Mouse (Mus musculus): ENCODE results near the gene Prune1. TPM values are rescaled to one million over a fixed set of nuclear protein-coding genes. Genes with fewer than 3 reads are reported as not detected.

Prune1 gene
- polyA plus RNA-seq (2015; fragmentation: Nextera tagmentation; extraction: Ambion mirVana): 77.6 and 79.9 TPM in 2 replicates

- ATAC-seq: peak; percentile 92
- H3K4me2 ChIP-seq (ENCODE audit: low read length): peak within 1 kb of the TSS; percentile 91
Measured at GRCm38 (mm10) chr3:95281216-95282126, at the start of gene Prune1, which contains the start of gene Mindy1. Gene Prune1, minus strand, starts transcription at chr3:95282076. Gene Mindy1, plus strand, starts transcription at chr3:95281345.

GRCm38 (mm10) chr3:95331528-95331927 lies 49.7 kb upstream of the Prune1 start:
- 88% methylated on average over 1 of the region's 1 CpGs for WGBS
- H3K4me3 ChIP-seq (ENCODE audit: low read length): no peak overlapping the region
- peaks cover 51% of the 10 kb centered on the region for H3K36me3 ChIP-seq (ENCODE audit: control insufficient read depth, insufficient read depth, low read length)

More at GRCm38 (mm10) chr3:95281216-95282126, at the start of gene Prune1, which contains the start of gene Mindy1:
- Histone ChIP-seq H3K4me1 (ENCODE audit: control insufficient read depth, insufficient read depth, low read depth, low read length) (peaks cover 18% of the 10 kb centered on the region), H3K27me3 (replicated peaks; ENCODE audit: control insufficient read depth, insufficient read depth, low read length) (no peaks in the 10 kb centered on the region), H3K9ac (ENCODE audit: low read depth, low read length) (peak within 1 kb of the TSS; percentile 91), H3K4me3 (ENCODE audit: low read length) (peak within 1 kb of the TSS; percentile 54), H3K9me3 (ENCODE audit: control insufficient read depth, low read length) (no peaks in the 10 kb centered on the region), H3K27ac (ENCODE audit: low read depth, low read length) (peak within 1 kb of the TSS; percentile 95), H3K36me3 (ENCODE audit: control insufficient read depth, insufficient read depth, low read length) (0 out of 2 replicates have a peak, but pooled peaks cover 2% of the 10 kb centered on the region)
- under 1% methylated on average over 53 of the region's 53 CpGs for WGBS

DNA sequence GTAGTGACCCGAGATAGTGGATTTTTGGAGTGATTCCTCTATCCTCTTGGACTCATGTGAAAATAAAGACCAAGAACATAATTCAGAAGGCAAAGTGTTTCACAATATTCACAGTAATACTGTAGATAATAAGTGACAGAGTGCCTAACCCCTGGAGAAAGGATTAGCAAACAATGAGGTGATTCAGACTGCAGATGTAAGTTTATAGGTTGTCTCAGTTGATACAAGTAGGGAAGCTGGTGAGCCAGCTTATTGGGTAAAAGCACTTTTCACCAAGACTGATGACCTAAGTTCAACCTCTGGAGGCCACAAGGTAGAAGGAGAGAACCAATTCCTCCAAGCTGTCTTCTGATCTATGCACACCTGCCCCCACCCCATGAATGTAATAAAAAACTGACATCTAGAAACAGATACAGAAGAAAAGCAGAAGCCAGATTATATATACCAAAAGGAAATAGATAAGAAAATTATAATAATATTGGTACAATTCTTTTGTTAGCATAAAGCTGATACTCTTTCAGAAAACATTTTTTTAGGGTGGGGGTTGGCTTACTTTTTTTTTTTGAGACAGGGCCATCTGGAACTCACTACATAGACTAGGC lies 47.0 kb upstream of the Prune1 start:
- H3K9me3 ChIP-seq (ENCODE audit: control insufficient read depth, low read length): no peaks in the 10 kb centered on the region
- no peaks in the 10 kb centered on the region for H3K4me1 ChIP-seq (ENCODE audit: control insufficient read depth, insufficient read depth, low read depth, low read length)
- no peaks in the 10 kb centered on the region for H3K27me3 ChIP-seq (replicated peaks; ENCODE audit: control insufficient read depth, insufficient read depth, low read length)
- H3K36me3 ChIP-seq (ENCODE audit: control insufficient read depth, insufficient read depth, low read length): peaks cover 55% of the 10 kb centered on the region
- H3K9ac ChIP-seq (ENCODE audit: low read depth, low read length): no peak overlapping the region
- 98% methylated on average over 1 of the region's 1 CpGs for WGBS
- H3K27ac ChIP-seq (ENCODE audit: low read depth, low read length): no peak overlapping the region
- H3K4me3 ChIP-seq (ENCODE audit: low read length): no peak overlapping the region
- no peak for ATAC-seq
- H3K4me2 ChIP-seq (ENCODE audit: low read length): no peak overlapping the region

More at GRCm38 (mm10) chr3:95331528-95331927, 49.7 kb upstream of the Prune1 start:
- no peaks in the 10 kb centered on the region for H3K27me3 ChIP-seq (replicated peaks; ENCODE audit: control insufficient read depth, insufficient read depth, low read length)
- no peak overlapping the region for H3K27ac ChIP-seq (ENCODE audit: low read depth, low read length)
- no peaks in the 10 kb centered on the region for H3K9me3 ChIP-seq (ENCODE audit: control insufficient read depth, low read length)
- no peak overlapping the region for H3K9ac ChIP-seq (ENCODE audit: low read depth, low read length)
- no peak for ATAC-seq
- no peak overlapping the region for H3K4me2 ChIP-seq (ENCODE audit: low read length)
- H3K4me1 ChIP-seq (ENCODE audit: control insufficient read depth, insufficient read depth, low read depth, low read length): no peaks in the 10 kb centered on the region

DNA sequence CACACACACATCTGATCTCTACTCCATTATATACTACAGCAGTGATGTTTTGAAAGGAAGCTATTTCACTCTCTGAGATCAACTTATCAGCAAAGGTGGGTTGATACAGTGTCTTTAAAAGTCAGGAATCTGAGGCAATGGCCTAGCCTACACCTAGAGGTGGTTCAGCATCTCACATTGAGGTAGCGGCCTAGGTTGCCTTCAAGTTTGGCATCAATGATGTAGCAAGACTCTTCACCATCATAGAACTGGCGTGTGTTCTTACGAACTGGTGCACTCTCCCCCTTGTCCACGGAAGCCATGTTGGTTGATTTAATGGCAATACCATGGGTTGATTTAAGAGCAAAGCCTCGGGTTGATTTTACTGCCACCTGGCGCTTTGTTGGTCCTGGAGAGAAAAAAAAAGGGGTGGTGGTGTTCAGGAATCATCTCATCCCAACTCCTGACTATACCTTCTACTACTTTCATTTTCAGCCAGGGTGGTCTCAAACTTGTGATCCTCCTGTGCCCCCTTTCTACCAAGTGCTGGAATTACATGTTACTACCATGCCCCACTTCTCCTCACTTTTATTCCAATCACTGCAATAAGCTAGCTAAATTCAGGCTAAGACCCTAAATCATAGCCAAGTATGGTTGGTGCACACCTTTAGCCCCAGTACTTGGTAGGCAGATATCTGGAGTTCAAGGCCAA lies 42.7 kb upstream of the Prune1 start:
- no peak overlapping the region for H3K9ac ChIP-seq (ENCODE audit: low read depth, low read length)
- no peaks in the 10 kb centered on the region for H3K9me3 ChIP-seq (ENCODE audit: control insufficient read depth, low read length)
- H3K36me3 ChIP-seq (ENCODE audit: control insufficient read depth, insufficient read depth, low read length): peaks cover 58% of the 10 kb centered on the region
- no peak overlapping the region for H3K4me3 ChIP-seq (ENCODE audit: low read length)
- H3K27ac ChIP-seq (ENCODE audit: low read depth, low read length): no peak overlapping the region
- no peak overlapping the region for H3K4me2 ChIP-seq (ENCODE audit: low read length)
- no peak for ATAC-seq
- H3K4me1 ChIP-seq (ENCODE audit: control insufficient read depth, insufficient read depth, low read depth, low read length): no peaks in the 10 kb centered on the region
- 92% methylated on average over 6 of the region's 6 CpGs for WGBS
- H3K27me3 ChIP-seq (replicated peaks; ENCODE audit: control insufficient read depth, insufficient read depth, low read length): no peaks in the 10 kb centered on the region

DNA sequence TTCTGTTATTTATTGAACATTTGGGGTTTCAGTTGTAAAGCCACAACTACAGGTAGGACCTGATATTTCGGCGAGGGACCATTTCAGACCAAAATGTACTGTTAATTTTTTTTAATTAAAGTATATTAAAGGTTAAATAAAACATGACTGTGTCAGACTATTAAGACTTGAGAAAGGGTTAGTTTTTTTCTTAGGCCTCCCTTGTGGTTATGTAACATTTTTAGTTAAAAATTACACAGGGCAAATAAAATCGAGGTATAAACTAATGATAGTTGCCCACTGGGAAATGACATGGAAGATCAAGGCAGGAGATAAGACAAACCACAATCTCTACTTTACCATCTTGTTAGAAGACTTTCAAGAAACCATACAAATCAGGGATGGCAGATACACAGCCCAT lies 41.6 kb upstream of the Prune1 start:
- H3K27ac ChIP-seq (ENCODE audit: low read depth, low read length): no peak overlapping the region
- no peaks in the 10 kb centered on the region for H3K9me3 ChIP-seq (ENCODE audit: control insufficient read depth, low read length)
- ATAC-seq: no peak
- no peak overlapping the region for H3K4me3 ChIP-seq (ENCODE audit: low read length)
- peaks cover 57% of the 10 kb centered on the region for H3K36me3 ChIP-seq (ENCODE audit: control insufficient read depth, insufficient read depth, low read length)
- 91% methylated on average over 3 of the region's 3 CpGs for WGBS
- H3K27me3 ChIP-seq (replicated peaks; ENCODE audit: control insufficient read depth, insufficient read depth, low read length): no peaks in the 10 kb centered on the region
- H3K9ac ChIP-seq (ENCODE audit: low read depth, low read length): no peak overlapping the region
- no peak overlapping the region for H3K4me2 ChIP-seq (ENCODE audit: low read length)
- peaks cover 3% of the 10 kb centered on the region; the same call in 1 of the 2 replicates for H3K4me1 ChIP-seq (ENCODE audit: control insufficient read depth, insufficient read depth, low read depth, low read length)

DNA sequence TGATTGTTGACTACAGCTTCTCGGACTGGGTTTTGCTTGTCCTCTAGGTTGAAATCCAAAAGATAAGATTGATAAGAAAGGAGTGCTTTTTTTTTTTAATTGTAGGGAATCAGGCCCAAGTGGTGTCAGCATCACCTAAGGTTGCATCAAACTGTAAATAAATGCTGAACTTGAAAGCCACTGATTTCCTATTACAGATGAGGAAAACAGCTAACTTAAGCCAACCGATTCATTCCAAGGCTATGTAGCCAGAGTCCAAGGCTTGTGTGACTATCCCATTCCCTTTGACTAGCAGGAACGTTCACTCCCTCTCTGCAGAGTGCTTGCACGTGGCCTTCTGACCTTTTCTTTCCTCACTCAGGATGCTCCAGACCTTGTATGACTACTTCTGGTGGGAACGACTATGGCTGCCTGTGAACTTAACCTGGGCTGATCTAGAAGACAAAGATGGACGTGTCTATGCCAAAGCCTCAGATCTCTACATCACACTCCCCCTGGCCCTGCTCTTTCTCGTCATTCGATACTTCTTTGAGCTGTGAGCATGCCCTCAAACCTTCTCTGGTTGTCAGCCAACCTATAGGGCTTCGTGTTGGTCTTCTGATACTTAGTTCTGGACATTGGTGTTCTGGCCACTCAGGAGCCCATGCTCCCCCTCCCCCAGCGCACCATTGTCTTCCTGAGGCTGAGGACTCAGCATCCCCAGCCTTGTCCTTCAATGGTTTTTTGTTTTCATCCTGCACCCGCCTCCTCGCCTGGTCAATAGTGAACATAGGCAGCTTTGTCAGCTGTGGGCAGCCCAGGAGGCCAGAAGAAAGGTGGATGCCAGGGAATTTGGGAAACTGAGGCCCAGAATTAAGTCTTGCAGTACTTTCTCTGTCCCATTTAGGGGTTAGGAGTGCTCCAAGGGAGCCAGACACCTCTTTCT lies 38.1 kb upstream of the Prune1 start:
- no peak overlapping the region for H3K27ac ChIP-seq (ENCODE audit: low read depth, low read length)
- H3K9ac ChIP-seq (ENCODE audit: low read depth, low read length): no peak overlapping the region
- no peak overlapping the region for H3K4me3 ChIP-seq (ENCODE audit: low read length)
- no peaks in the 10 kb centered on the region for H3K27me3 ChIP-seq (replicated peaks; ENCODE audit: control insufficient read depth, insufficient read depth, low read length)
- peaks cover 33% of the 10 kb centered on the region for H3K36me3 ChIP-seq (ENCODE audit: control insufficient read depth, insufficient read depth, low read length)
- H3K9me3 ChIP-seq (ENCODE audit: control insufficient read depth, low read length): no peaks in the 10 kb centered on the region
- no peak for ATAC-seq
- H3K4me2 ChIP-seq (ENCODE audit: low read length): no peak overlapping the region
- 72% methylated on average over 12 of the region's 12 CpGs for WGBS
- peaks cover 20% of the 10 kb centered on the region for H3K4me1 ChIP-seq (ENCODE audit: control insufficient read depth, insufficient read depth, low read depth, low read length)

- no peaks in the 10 kb centered on the region for H3K9me3 ChIP-seq (ENCODE audit: control insufficient read depth, low read length)
- no peaks in the 10 kb centered on the region for H3K27me3 ChIP-seq (replicated peaks; ENCODE audit: control insufficient read depth, insufficient read depth, low read length)
- no peak overlapping the region for H3K4me3 ChIP-seq (ENCODE audit: low read length)
- no peak overlapping the region for H3K4me2 ChIP-seq (ENCODE audit: low read length)
- H3K36me3 ChIP-seq (ENCODE audit: control insufficient read depth, insufficient read depth, low read length): peaks cover 25% of the 10 kb centered on the region
- peaks cover 20% of the 10 kb centered on the region for H3K4me1 ChIP-seq (ENCODE audit: control insufficient read depth, insufficient read depth, low read depth, low read length)
- H3K9ac ChIP-seq (ENCODE audit: low read depth, low read length): no peak overlapping the region
- ATAC-seq: no peak
- WGBS: 61% methylated on average over 2 of the region's 2 CpGs
- no peak overlapping the region for H3K27ac ChIP-seq (ENCODE audit: low read depth, low read length)
Measured at GRCm38 (mm10) chr3:95319110-95319509, 37.2 kb upstream of the Prune1 start.

DNA sequence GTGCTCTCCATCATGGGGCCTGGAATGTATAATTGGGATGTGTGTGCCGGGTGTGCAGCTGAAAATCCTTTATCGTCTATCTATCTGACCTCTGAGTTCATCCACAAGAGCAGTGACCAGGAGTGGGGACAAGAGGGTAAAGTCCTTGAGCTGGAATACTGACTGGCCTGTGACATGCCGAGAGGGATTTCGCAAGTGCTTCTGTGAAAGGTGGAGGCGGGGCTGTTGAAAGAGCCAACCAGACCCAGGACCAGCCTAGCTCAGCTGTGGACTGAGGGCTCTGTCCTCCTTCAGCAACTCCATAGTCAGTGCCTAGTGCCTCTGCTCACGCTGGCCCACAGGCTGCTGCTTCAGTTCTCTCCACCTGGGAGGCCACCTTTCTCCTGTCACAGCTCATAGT lies 36.7 kb upstream of the Prune1 start:
- 0 out of 2 replicates have a peak overlapping the region, but pooled peaks have one; percentile 6 for H3K9ac ChIP-seq (ENCODE audit: low read depth, low read length)
- peaks cover 20% of the 10 kb centered on the region for H3K36me3 ChIP-seq (ENCODE audit: control insufficient read depth, insufficient read depth, low read length)
- no peak overlapping the region for H3K4me2 ChIP-seq (ENCODE audit: low read length)
- 49% methylated on average over 6 of the region's 6 CpGs for WGBS
- ATAC-seq: no peak
- H3K27ac ChIP-seq (ENCODE audit: low read depth, low read length): no peak overlapping the region
- peaks cover 20% of the 10 kb centered on the region for H3K4me1 ChIP-seq (ENCODE audit: control insufficient read depth, insufficient read depth, low read depth, low read length)
- H3K4me3 ChIP-seq (ENCODE audit: low read length): no peak overlapping the region
- H3K9me3 ChIP-seq (ENCODE audit: control insufficient read depth, low read length): no peaks in the 10 kb centered on the region
- H3K27me3 ChIP-seq (replicated peaks; ENCODE audit: control insufficient read depth, insufficient read depth, low read length): no peaks in the 10 kb centered on the region

All from hindbrain, embryonic 16.5 days (tissue).